Mouse (Mus musculus): Measurements from ENCODE around the gene Lrrtm4. TPM values are rescaled to one million over a fixed set of nuclear protein-coding genes. Genes with fewer than 3 reads are reported as not detected.
A peak's percentile ranks its signal among the peaks of the same experiment; 100 is the strongest.

Gene Lrrtm4
- total RNA-seq, 2 experiments from 2014 or later = 75.2 to 80.7 TPM

GRCm38 (mm10) chr6:80619508-80619907 is 600.8 kb downstream of the Lrrtm4 start:
- no peak overlapping the region for H3K4me3 ChIP-seq
- TF ChIP-seq CTCF (conservative IDR thresholded peaks at IDR 0.05) = no peak
- no peak overlapping the region for H3K27ac ChIP-seq
- no peak for DNase-seq (ENCODE audit: low spot score in 2 of 2)

GRCm38 (mm10) chr6:80622676-80623334 is 604.1 kb downstream of the Lrrtm4 start:
- Histone ChIP-seq H3K4me3 (no peak overlapping the region), H3K27ac (peak overlapping the region; percentile 78)
- no peak for TF ChIP-seq CTCF (conservative IDR thresholded peaks at IDR 0.05)
- DNase-seq (ENCODE audit: low spot score in 2 of 2) = peak; percentile 57 to 65

GRCm38 (mm10) chr6:80625509-80625908 is 606.8 kb downstream of the Lrrtm4 start:
- no peak overlapping the region for H3K27ac ChIP-seq
- no peak overlapping the region for H3K4me3 ChIP-seq
- TF ChIP-seq CTCF (conservative IDR thresholded peaks at IDR 0.05) = no peak
- DNase-seq (ENCODE audit: low spot score in 2 of 2) = no peak

- peak in 1 of 2 experiments; percentile 13 for DNase-seq (ENCODE audit: low spot score in 2 of 2)
- Histone ChIP-seq H3K27ac (peak overlapping the region; percentile 63; the same call in 1 of the 2 replicates), H3K4me3 (no peak overlapping the region)
- TF ChIP-seq CTCF (conservative IDR thresholded peaks at IDR 0.05) = no peak
Observed at GRCm38 (mm10) chr6:80662729-80663128, 644.1 kb downstream of the Lrrtm4 start.

GRCm38 (mm10) chr6:80664039-80664438 is 645.4 kb downstream of the Lrrtm4 start:
- no peak for TF ChIP-seq CTCF (conservative IDR thresholded peaks at IDR 0.05)
- DNase-seq (ENCODE audit: low spot score in 2 of 2) = no peak
- H3K4me3 ChIP-seq = no peak overlapping the region
- peak overlapping the region; percentile 19; the same call in 1 of the 2 replicates for H3K27ac ChIP-seq

- no peak for TF ChIP-seq CTCF (conservative IDR thresholded peaks at IDR 0.05)
- DNase-seq (ENCODE audit: low spot score in 2 of 2) = no peak
- H3K4me3 ChIP-seq = no peak overlapping the region
- no peak overlapping the region for H3K27ac ChIP-seq
Observed at GRCm38 (mm10) chr6:80704183-80704582, 685.5 kb downstream of the Lrrtm4 start.

GRCm38 (mm10) chr6:80720468-80720867 is 701.8 kb downstream of the Lrrtm4 start:
- no peak for TF ChIP-seq CTCF (conservative IDR thresholded peaks at IDR 0.05)
- H3K27ac ChIP-seq = no peak overlapping the region
- H3K4me3 ChIP-seq = no peak overlapping the region
- DNase-seq (ENCODE audit: low spot score in 2 of 2) = no peak

- no peak for DNase-seq (ENCODE audit: low spot score in 2 of 2)
- no peak for TF ChIP-seq CTCF (conservative IDR thresholded peaks at IDR 0.05)
- no peak overlapping the region for H3K4me3 ChIP-seq
- peak overlapping the region; percentile 23; the same call in 1 of the 2 replicates for H3K27ac ChIP-seq
Observed at GRCm38 (mm10) chr6:80733416-80733815, 714.7 kb downstream of the Lrrtm4 start.

- Histone ChIP-seq H3K27ac (peak overlapping the region; percentile 60), H3K4me3 (no peak overlapping the region)
- DNase-seq (ENCODE audit: low spot score in 2 of 2) = peak; percentile 19 to 47
- TF ChIP-seq CTCF (conservative IDR thresholded peaks at IDR 0.05) = no peak
Observed at GRCm38 (mm10) chr6:80750769-80751168, 732.1 kb downstream of the Lrrtm4 start.

- DNase-seq (ENCODE audit: low spot score in 2 of 2) = no peak
- Histone ChIP-seq H3K27ac (no peak overlapping the region), H3K4me3 (no peak overlapping the region)
- TF ChIP-seq CTCF (conservative IDR thresholded peaks at IDR 0.05) = no peak
Observed at GRCm38 (mm10) chr6:80760641-80761204, 742.0 kb downstream of the Lrrtm4 start.

GRCm38 (mm10) chr6:80786282-80786681 is 767.6 kb downstream of the Lrrtm4 start:
- DNase-seq (ENCODE audit: low spot score in 2 of 2) = no peak
- peak; percentile 66 for TF ChIP-seq CTCF (conservative IDR thresholded peaks at IDR 0.05)
- H3K27ac ChIP-seq = no peak overlapping the region

GRCm38 (mm10) chr6:80823753-80824152 is 805.1 kb downstream of the Lrrtm4 start:
- no peak for DNase-seq (ENCODE audit: low spot score in 2 of 2)
- no peak for TF ChIP-seq CTCF (conservative IDR thresholded peaks at IDR 0.05)
- Histone ChIP-seq H3K27ac (no peak overlapping the region), H3K4me3 (no peak overlapping the region)

More at GRCm38 (mm10) chr6:80786282-80786681, 767.6 kb downstream of the Lrrtm4 start:
- H3K4me3 ChIP-seq = no peak overlapping the region

- Histone ChIP-seq H3K27ac (no peak overlapping the region), H3K4me3 (no peak overlapping the region)
- no peak for DNase-seq (ENCODE audit: low spot score in 2 of 2)
- TF ChIP-seq CTCF (conservative IDR thresholded peaks at IDR 0.05) = no peak
Observed at GRCm38 (mm10) chr6:80839784-80840183, 821.1 kb downstream of the Lrrtm4 start.

- no peak for DNase-seq (ENCODE audit: low spot score in 2 of 2)
- no peak overlapping the region for H3K4me3 ChIP-seq
- H3K27ac ChIP-seq = no peak overlapping the region
- TF ChIP-seq CTCF (conservative IDR thresholded peaks at IDR 0.05) = no peak
Observed at GRCm38 (mm10) chr6:80845294-80845693, 826.6 kb downstream of the Lrrtm4 start.

Measured in layer of hippocampus, adult 2 months (tissue).